Mouse (Mus musculus) midbrain, embryonic 11.5 days (tissue): ENCODE measurements around the gene Cntnap5b. TPM values are rescaled to one million over a fixed set of nuclear protein-coding genes. Genes with fewer than 3 reads are reported as not detected.

ENCODE experiments used
- ATAC-seq: fragments of 200-750 bp; cut with Nextera tagmentation; 2 replicates; pipeline ENCODE4 v1.8.0; 2017; ENCODE audit warnings: moderate TSS enrichment, moderate library complexity; ENCODE audit not compliant: low FRiP score
- DNase-seq: peaks from one replicate; pipeline ENCODE4 v3.0.0; 2015; ENCODE audit warnings: low spot score; ENCODE audit errors: missing footprints
- H3K27ac ChIP-seq: fragments of 300-500 bp; sonication (generic); 2 replicates; pipeline ENCODE4 v1.5.1; 2014; ENCODE audit warnings: low read depth, low read length
- H3K27me3 ChIP-seq: fragments of 300-500 bp; sonication (generic); 2 replicates; pipeline ENCODE4 v1.6.1; 2014; ENCODE audit warnings: mild to moderate bottlenecking, low read length, moderate library complexity, mixed read lengths; ENCODE audit not compliant: control insufficient read depth, insufficient read depth
- H3K36me3 ChIP-seq: fragments of 300-500 bp; sonication (generic); 2 replicates; pipeline ENCODE4 v1.6.1; 2014; ENCODE audit warnings: mild to moderate bottlenecking, low read length, moderate library complexity, mixed read lengths; ENCODE audit not compliant: control insufficient read depth, insufficient read depth
- H3K4me1 ChIP-seq: fragments of 300-500 bp; sonication (generic); 2 replicates; pipeline ENCODE4 v1.6.1; 2014; ENCODE audit warnings: low read length; ENCODE audit not compliant: control insufficient read depth, insufficient read depth
- H3K4me2 ChIP-seq: fragments of 300-500 bp; sonication (generic); 2 replicates; pipeline ENCODE4 v1.6.1; 2014; ENCODE audit warnings: mild to moderate bottlenecking, moderate library complexity
- H3K4me3 ChIP-seq: fragments of 300-500 bp; sonication (generic); 2 replicates; pipeline ENCODE4 v1.5.1; 2014; ENCODE audit warnings: low read depth, low read length
- H3K9ac ChIP-seq: fragments of 300-500 bp; sonication (generic); 2 replicates; pipeline ENCODE4 v1.6.1; 2014; ENCODE audit warnings: low read length
- H3K9me3 ChIP-seq: fragments of 300-500 bp; sonication (generic); 2 replicates; pipeline ENCODE4 v1.6.1; 2016; ENCODE audit warnings: low read length; ENCODE audit not compliant: control insufficient read depth
- WGBS: fragments of 180-500 bp; shearing (Covaris S2); extraction: QIAGEN DNeasy Blood & Tissue Kit; methylation state at CpG from one replicate; pipeline ENCODE4 v1.1.7; 2014; 5-methylcytosine and 5-hydroxymethylcytosine counted together
- polyA plus RNA-seq: library from polyadenylated mRNA; unstranded; fragments of >200 nt; fragmentation: Nextera tagmentation; extraction: Ambion mirVana; gene quantifications from 2 replicates; pipeline ENCODE4 v1.2.1, GENCODE M21; 2014

Cntnap5b gene
- polyA plus RNA-seq, 1 experiment from 2014 or later, result 0.23 TPM

DNA sequence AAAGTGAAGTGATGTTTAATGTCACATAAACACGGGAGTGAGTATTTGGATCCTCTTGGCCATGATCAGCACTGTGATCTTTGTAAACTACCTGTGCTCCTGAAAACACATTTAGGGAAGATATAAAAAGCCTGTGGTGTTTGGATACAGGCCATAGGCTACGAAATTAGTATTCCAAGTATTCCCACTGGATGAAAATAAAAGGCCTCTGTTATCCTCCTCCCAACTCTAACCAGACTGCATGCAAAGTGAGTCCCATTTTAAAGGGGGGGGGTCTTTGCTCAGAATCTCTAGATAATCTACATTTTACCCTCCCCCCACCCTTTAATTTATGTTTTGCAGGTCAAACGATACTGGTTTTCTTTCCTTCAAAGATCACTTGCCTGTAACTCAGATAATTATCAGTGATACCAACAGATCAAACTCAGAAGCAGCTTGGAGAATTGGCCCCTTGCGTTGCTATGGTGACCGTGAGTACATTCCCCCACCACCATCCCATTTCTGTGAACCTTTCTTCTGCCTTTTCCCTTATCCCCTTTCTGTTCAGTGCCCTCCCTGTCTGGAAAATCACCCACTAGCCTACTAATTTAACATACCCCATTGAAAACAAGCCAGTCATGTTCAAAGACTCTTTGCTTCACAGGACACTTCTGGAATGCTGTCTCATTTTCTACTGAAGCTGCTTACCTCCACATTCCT is 597.0 kb downstream of the Cntnap5b start:
- WGBS, result 62% methylated on average over 5 of the region's 5 CpGs
- Histone ChIP-seq H3K9ac (no peak overlapping the region), H3K4me2 (no peak overlapping the region), H3K27me3 (no peaks in the 10 kb centered on the region), H3K27ac (no peak overlapping the region), H3K36me3 (no peaks in the 10 kb centered on the region), H3K4me3 (no peak overlapping the region), H3K4me1 (peaks cover 5% of the 10 kb centered on the region), H3K9me3 (no peaks in the 10 kb centered on the region)
- ATAC-seq, result peak; percentile 89
- no peak for DNase-seq

- DNase-seq (no peak), ATAC-seq (no peak)
- no peak overlapping the region for H3K4me2 ChIP-seq
- H3K27ac ChIP-seq, result no peak overlapping the region
- 83% methylated on average over 1 of the region's 1 CpGs for WGBS
- H3K9me3 ChIP-seq, result no peaks in the 10 kb centered on the region
- H3K4me1 ChIP-seq, result no peaks in the 10 kb centered on the region
- H3K36me3 ChIP-seq, result no peaks in the 10 kb centered on the region
- no peaks in the 10 kb centered on the region for H3K27me3 ChIP-seq
- no peak overlapping the region for H3K4me3 ChIP-seq
- H3K9ac ChIP-seq, result no peak overlapping the region
Observed at GRCm38 (mm10) chr1:100386252-100386651, 613.7 kb downstream of the Cntnap5b start.

DNA sequence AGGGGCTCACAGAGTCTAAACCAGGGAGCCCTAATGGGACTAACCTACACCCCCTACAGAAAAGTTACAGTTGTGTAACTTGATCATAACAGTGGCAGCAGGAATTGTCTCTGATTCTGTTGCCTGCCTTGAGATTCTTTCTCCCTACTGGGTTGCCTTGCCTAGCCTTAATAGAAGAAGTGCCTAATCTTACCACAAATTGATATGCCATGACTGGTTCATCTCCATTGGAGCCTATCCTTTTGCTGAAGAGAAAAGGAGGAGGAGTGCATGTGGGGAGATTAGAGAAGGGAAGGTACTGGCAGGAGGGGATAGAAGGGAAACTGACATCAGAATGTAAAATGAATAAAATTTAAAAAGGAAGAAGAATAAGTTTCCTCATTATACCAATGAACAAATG is 621.5 kb downstream of the Cntnap5b start:
- Histone ChIP-seq H3K36me3 (no peaks in the 10 kb centered on the region), H3K27me3 (no peaks in the 10 kb centered on the region), H3K4me3 (no peak overlapping the region), H3K4me2 (no peak overlapping the region), H3K27ac (no peak overlapping the region), H3K9ac (no peak overlapping the region), H3K4me1 (no peaks in the 10 kb centered on the region), H3K9me3 (no peaks in the 10 kb centered on the region)
- no peak for ATAC-seq
- DNase-seq, result no peak

GRCm38 (mm10) chr1:100416658-100417224 is 644.2 kb downstream of the Cntnap5b start:
- H3K9ac ChIP-seq, result no peak overlapping the region
- no peaks in the 10 kb centered on the region for H3K9me3 ChIP-seq
- no peak overlapping the region for H3K4me2 ChIP-seq
- DNase-seq (no peak), ATAC-seq (peak; percentile 33; the same call in 1 of the 2 replicates)
- no peaks in the 10 kb centered on the region for H3K36me3 ChIP-seq
- no peak overlapping the region for H3K4me3 ChIP-seq
- no peaks in the 10 kb centered on the region for H3K27me3 ChIP-seq
- no peak overlapping the region for H3K27ac ChIP-seq
- no peaks in the 10 kb centered on the region for H3K4me1 ChIP-seq

DNA sequence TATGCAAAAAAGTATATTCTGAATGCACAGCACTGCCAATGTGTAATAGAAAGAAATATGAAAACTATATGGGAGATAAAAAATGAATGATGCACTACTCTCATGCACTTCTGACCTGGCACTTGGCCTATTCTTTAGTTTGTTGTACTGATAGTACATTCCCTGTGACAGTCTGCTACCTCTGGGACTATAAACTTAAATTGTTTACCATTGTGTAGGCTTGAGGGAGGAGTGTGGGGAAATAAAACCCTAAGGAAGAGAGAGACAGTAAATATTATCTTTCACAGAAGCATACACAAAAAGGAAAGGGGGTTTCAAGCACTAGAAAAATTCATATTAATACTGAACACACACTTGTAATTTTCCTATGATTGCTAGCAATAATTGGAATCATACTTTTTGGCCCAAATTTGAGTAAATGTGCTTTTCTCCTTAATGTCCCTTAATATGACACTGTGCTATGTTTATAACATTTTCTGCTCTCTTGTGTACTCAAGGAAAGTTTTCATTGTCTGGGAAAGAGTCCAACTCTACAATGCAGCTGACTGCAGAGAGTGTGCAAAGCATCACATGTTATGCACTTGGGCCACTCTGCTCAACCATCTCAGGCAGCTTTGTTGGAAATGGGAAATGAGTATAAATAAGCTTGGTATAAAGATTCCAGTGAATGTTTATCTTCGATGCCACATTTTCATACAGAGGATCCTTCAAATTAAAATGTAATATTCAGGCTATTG is 657.6 kb downstream of the Cntnap5b start:
- Histone ChIP-seq H3K4me2 (no peak overlapping the region), H3K27me3 (no peaks in the 10 kb centered on the region), H3K9ac (no peak overlapping the region), H3K27ac (no peak overlapping the region), H3K36me3 (no peaks in the 10 kb centered on the region), H3K9me3 (no peaks in the 10 kb centered on the region), H3K4me1 (no peaks in the 10 kb centered on the region), H3K4me3 (no peak overlapping the region)
- 94% methylated on average over 1 of the region's 1 CpGs for WGBS
- ATAC-seq (no peak), DNase-seq (no peak)

- no peaks in the 10 kb centered on the region for H3K9me3 ChIP-seq
- WGBS, result 96% methylated on average over 2 of the region's 2 CpGs
- H3K4me3 ChIP-seq, result no peak overlapping the region
- H3K27me3 ChIP-seq, result no peaks in the 10 kb centered on the region
- no peak overlapping the region for H3K27ac ChIP-seq
- H3K9ac ChIP-seq, result no peak overlapping the region
- H3K4me1 ChIP-seq, result no peaks in the 10 kb centered on the region
- no peak for DNase-seq
- ATAC-seq, result no peak; the same call in 1 of the 2 replicates
- no peak overlapping the region for H3K4me2 ChIP-seq
- no peaks in the 10 kb centered on the region for H3K36me3 ChIP-seq
Observed at GRCm38 (mm10) chr1:100463877-100464276, 691.3 kb downstream of the Cntnap5b start.

DNA sequence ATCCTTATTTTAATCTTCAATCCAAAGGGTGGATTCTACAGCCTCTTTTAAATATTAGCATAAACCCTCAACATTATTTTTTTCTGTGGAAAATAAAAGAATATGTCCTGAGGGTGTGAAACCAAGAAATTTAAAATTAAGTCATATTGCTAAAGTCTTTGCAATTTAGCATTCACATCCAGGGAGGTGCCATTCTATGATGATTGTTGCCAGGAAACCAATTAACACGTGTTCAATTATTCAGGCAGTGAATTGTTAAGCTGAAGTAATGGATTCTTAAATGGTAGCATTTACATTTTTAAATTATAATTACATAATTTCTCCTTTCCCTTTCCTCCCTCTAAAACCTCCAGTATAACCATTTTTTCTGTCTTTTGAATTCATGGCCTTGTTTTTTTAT is 692.7 kb downstream of the Cntnap5b start:
- 63% methylated on average over 1 of the region's 1 CpGs for WGBS
- Histone ChIP-seq H3K27me3 (no peaks in the 10 kb centered on the region), H3K4me1 (no peaks in the 10 kb centered on the region), H3K9me3 (no peaks in the 10 kb centered on the region), H3K4me2 (no peak overlapping the region), H3K9ac (no peak overlapping the region), H3K27ac (no peak overlapping the region), H3K4me3 (no peak overlapping the region), H3K36me3 (no peaks in the 10 kb centered on the region)
- ATAC-seq (no peak), DNase-seq (no peak)

DNA sequence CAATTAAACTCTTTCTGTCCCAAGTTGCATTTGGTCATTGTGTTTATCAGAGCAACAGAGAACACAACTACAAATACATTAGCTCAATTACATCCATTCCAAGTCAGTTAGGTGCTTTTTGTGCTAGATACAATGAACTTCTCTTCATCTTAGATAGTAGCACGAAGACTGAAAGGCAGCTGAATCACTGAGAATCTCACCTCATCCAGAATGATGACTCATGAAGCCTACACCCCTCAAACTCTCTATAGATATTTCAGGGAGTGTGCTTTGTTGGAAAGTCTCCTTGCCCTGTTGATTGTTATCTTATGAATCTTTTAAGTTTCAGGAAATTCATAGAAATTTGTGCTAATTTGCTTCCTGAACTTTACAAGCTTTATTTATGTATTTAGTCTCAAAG is 695.0 kb downstream of the Cntnap5b start:
- H3K4me3 ChIP-seq, result no peak overlapping the region
- no peak overlapping the region for H3K27ac ChIP-seq
- H3K27me3 ChIP-seq, result no peaks in the 10 kb centered on the region
- H3K4me2 ChIP-seq, result no peak overlapping the region
- H3K36me3 ChIP-seq, result no peaks in the 10 kb centered on the region
- DNase-seq (no peak), ATAC-seq (no peak)
- 68% methylated on average over 1 of the region's 1 CpGs for WGBS
- H3K4me1 ChIP-seq, result no peaks in the 10 kb centered on the region
- H3K9ac ChIP-seq, result no peak overlapping the region
- no peaks in the 10 kb centered on the region for H3K9me3 ChIP-seq

GRCm38 (mm10) chr1:100509866-100510265 is 737.3 kb downstream of the Cntnap5b start:
- H3K4me1 ChIP-seq, result no peaks in the 10 kb centered on the region
- H3K36me3 ChIP-seq, result no peaks in the 10 kb centered on the region
- H3K9ac ChIP-seq, result no peak overlapping the region
- H3K27me3 ChIP-seq, result no peaks in the 10 kb centered on the region
- no peak overlapping the region for H3K27ac ChIP-seq
- DNase-seq (no peak), ATAC-seq (no peak)
- H3K4me3 ChIP-seq, result no peak overlapping the region
- H3K9me3 ChIP-seq, result no peaks in the 10 kb centered on the region
- H3K4me2 ChIP-seq, result no peak overlapping the region
